Mouse (Mus musculus) erythroblast, adult 5-6 weeks (primary cell): ENCODE measurements around the gene Ttll8. TPM values are rescaled to one million over a fixed set of nuclear protein-coding genes. Genes with fewer than 3 reads are reported as not detected.

Experiments used
- ATAC-seq: replicated peaks from 2 replicates; pipeline ENCODE4 v1.8.0; 2016; ENCODE audit warnings: moderate number of reproducible peaks, mild to moderate bottlenecking, moderate TSS enrichment, inconsistent platforms; ENCODE audit not compliant: poor library complexity, low FRiP score, severe bottlenecking
- total RNA-seq, 2 experiments: library from RNA; stranded (forward) in 1 of 2; stranded (reverse) in 1 of 2; fragments of 150-400 nt in 1 of 2; fragments of 200-764, 138-1000 nt in 1 of 2; gene quantifications; 2 replicates each; pipeline versions ENCODE4 v1.2.3 to v1.2.4; 2015 to 2017; ENCODE audit warnings: low replicate concordance in 2 of 2

Ttll8 gene
- total RNA-seq, 2 experiments from 2014 or later, result not detected

DNA sequence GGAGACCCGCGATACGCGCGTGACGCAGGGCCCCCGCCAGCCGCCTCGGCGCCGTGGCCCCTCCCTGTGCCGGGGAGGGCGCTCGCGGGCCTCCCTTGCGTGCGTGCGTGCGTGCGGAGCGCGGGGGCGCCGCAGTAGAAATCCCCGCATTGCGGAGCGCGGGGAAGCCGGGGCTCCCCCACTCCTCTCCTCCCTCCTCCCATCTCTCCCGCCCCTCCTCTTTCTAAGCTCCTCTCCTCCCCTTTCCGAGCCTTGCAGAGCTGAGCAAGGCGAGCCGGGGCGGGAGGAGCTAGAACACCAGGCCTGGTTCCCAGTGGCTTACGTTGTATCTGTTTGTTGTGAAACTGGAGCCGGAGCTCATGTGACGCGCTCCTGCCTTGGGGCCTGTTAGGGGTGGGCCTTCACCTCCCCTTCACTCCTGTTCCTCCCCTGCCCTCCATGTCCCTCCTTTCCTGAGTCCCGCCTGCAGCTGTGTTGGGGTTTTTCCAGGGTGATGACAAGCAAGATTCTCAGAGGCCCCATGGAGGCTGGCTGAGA is 90.5 kb downstream of the Ttll8 start:
- ATAC-seq, result no peak

DNA sequence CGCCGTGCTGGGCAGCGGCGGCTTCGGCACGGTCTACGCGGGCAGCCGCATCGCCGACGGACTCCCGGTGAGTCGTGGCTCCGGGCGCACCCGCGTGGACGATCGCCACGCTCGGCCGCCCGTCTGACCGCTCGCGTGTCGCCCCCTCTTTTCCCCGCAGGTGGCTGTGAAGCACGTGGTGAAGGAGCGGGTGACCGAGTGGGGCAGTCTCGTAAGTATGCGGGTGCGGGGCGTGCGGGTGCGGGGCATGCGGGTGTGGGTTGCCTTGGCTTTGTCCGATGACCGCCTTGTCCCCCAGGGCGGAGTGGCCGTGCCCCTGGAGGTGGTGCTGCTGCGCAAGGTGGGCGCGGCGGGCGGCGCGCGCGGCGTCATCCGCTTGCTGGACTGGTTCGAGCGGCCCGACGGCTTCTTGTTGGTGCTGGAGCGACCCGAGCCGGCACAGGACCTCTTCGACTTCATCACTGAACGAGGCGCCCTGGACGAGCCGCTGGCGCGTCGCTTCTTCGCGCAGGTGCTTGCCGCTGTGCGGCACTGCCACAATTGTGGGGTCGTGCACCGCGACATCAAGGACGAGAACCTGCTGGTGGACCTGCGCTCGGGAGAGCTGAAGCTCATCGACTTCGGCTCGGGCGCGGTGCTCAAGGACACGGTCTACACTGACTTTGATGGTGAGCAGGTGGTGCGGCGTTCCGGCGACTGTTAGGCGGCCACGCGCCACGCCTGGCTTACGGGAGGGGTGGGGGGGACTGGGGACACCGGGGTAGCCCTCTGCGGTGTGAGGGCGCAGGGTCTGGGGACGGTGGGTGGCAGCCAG is 91.1 kb downstream of the Ttll8 start:
- no peak for ATAC-seq

DNA sequence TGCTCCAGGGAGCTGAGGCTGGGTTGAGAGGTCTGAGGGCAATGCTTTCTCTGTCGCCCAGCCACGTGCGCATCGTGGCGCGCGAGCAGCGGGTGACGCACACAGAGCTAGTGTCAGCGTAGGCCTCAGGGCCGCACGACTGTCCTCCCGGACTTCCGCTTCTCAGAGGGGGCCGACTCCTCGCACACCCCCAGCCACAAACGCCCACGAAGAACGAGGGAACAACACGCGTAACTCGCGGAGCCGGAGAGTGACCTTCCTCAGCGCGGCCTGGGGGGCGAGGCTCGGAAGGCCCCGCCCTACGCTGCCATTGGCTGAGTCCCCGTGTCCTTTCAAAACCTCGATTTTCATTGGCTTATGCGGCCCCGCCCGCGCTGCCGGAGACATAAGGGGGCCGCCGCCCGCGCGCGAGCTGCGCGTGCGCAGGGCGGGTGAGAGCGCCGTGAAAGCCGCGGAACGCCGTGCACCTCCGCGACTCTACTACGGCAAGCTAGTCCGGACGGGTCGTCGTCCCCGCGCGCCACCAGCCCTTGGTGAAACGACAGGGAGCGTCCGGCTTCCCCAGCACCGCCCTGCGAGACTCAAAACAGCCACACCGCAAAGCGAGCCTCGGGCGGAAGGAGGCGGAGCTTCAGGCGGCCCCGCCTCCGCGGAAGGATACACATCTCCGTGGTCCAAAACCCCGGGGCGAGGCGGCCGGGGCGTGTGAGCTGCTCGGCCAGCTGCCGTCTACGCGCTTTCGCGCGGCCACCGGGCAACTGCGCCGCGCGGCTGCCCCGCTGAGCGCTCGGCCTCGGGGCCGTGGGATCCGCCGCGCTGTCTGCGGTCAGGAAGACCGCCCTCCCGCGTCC is 92.2 kb downstream of the Ttll8 start, which contains the start of gene Pim3:
TSS of gene Pim3 (plus strand) at position 415 of the 851 bp plus-strand sequence.
- ATAC-seq, result peak; percentile 91

DNA sequence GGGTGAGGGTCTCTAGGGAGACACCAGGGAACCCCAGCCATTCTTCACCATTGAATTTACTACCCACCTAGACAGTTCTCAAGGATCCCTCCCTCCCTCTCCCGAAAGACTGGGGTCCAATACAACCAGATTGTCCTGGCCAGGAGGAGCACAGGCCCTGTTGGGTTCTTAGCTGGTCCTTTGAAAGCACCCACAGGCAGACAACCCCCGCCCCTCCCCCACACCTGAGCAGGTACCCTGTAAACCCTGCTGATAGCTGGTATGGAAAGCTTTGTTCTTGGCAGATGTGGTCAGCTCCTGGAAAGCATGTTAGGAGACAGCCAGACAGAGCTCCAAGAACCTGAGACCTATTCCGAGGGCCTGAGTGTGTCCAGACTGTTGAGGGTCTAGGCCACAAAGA is 93.4 kb downstream of the Ttll8 start:
- no peak for ATAC-seq

DNA sequence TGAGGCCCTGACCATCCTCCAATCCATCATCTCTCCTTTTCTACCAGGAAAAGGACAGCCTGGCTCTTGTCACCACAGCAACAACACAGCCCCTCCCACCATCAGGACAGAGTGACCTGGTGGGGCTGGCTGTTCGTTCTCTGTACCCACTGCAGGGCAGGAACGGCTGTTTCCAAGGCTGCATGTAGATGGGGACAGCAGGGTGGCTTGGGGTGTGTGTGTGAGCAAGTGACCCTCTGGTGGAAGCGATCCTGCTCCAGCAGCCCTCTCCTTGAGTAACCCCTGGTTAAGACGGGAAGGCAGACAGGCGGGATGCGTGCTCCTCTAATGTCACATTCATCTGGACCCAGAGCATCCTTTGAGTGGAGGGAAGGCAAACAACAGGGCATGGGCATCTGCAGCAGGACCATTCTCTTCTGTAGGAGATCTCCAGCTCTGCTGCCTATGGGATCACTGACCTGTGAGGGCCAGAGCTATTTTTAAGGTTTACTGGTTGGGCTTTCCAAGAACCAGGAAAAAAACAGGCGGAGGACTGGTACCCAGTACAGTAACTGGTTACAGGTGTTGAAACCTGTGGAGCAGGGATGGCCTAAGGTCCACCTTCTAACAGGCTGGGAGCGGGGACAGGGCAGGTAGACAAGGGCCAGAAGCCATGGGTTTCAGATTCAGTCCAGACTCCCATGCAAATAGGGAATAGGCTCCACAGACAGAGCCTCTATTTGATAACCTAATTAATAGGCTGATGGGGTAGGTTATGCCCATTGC is 94.8 kb downstream of the Ttll8 start:
- ATAC-seq, result no peak

DNA sequence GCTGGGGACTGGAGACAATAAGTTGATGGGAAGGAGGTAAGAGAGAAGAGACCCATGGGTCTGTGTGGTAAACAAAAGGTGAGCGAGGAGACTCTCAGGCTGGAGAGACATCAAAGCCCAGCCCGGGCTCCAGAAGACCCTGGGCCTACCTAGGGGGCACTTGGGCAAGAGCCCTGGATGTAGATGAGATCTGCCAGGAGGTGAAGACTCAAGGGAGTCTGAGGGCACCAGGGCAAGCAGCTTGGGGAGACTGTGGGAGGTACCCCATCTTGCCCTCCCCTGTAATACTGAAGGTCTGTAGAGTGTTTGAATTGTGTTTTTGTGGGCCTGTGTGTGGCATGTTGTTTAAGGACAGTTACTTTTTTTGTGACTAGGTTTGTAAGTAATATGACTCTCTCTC is 95.5 kb downstream of the Ttll8 start:
- no peak for ATAC-seq

DNA sequence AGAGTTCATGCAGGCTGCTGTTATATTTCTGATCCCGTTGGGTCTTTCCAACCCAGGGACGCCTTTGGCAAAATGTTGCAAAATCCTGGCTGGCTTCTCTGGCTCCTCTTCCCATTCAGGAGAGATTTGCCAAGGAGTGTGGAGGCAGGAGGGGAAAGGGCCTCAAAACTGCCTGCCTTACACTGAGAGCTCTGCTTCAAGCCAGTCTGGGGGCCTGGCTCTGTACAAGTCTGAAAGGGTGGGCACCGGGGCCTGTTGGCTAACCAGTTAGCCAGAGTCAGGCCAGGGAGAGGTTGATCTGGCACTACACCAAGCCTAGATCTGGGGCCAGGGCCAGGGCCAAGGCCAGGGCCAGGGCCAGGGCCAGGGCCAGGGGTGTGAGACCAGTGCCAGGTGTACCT is 96.1 kb downstream of the Ttll8 start:
- no peak for ATAC-seq

DNA sequence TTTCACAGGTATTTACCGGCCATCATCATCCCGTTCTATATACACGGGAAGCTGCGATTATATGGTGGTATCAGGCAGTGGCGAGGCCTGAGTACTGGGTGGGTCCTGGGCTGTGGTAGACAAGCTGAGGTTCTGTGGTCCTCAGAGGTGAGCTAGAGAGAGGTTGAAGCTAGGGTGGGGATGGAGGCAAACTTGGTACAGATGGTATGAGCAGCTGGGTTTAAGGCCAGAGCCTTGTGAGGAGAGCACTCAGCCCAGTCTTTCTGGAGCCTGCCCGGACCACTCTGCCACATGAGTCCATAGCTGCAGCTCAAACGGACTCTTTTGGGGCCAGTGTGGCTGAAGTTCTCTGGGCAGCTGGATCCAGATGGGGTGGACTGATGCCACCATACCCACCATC is 96.9 kb downstream of the Ttll8 start:
- no peak for ATAC-seq

DNA sequence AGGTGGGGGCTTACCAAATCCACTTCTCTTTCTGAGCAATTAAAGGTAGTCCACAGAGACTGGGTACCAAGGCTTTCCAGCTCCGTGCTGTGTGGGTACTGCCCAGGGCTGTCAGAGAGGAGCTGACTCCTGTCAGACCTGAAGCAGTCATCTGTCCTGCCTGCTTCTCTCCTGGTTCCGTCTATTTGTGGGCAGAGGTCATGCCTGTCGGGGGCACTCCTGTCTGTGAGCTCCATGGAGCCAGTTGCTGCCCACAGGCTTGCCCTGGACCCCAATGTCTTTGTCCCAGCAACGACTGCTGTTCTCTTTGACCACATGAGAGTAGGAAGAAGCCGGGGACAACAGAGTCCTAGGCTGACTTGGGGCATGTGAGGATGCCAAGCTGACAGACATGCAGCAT is 97.6 kb downstream of the Ttll8 start:
- ATAC-seq, result no peak

DNA sequence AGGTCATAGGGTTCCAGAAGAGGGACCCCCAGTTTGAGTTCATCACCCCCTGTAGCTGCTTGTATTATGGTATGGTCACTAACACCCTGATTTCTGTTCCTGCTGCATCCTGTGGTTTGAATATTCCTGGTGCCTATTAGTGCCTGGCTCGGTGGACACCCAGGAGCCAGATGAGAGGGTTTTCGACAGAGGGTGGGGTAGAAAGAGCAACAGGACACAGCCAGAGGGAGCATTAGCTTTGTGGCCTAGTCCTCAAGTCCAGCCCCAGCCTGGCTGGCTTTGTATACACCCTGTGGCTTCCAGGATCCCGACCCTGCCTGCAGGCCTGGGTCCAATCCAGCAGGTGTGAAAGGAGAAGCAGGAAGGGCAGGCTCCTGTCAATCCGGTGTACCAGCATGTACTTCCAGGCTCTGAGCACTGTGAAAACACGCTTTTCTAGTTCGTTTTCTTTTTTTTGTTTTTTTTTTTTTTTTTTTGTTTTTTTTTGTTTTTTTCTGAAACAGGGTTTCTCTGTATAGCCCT is 98.3 kb downstream of the Ttll8 start:
- no peak for ATAC-seq

DNA sequence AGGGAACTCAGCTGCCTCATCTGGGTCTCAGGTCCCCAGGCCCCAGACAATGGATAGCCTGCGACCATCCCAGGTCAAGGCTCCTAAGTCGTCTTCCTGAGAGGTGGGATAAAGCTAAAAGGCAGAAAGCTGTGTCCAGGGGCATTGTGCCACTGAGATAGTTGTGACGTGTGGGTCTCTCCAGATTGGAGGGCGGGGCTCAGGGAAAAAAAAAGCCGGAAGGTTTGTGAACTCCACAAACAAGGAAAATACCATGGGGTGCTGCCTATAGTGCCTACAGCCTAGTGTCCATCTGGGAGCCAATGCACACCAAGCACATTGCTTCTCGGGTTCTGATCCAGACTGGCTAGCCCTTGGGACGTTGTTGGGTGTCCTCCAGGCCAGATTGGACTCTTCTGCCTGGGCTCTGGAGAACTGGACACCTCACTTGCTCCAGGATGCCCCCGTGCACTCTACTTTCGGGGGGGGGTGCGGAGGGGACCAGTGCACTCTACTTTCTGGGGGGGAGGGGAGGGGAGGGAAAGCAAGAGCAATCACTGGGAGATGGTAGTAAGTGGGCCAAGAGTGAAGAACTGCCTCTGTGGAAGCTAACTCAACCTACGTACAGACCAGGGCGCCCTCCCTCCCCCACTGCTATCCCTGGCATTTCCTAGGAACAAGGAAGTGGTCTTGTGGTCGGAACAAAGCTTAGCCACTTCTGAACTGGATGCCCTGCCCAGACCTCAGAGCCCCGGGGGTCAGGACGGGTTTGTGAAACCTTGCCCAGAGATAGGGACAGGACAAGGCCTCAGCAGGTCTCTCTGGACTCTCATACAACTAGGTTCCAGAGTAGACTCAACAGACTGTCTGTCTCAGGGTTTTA is 99.0 kb downstream of the Ttll8 start:
- no peak for ATAC-seq

DNA sequence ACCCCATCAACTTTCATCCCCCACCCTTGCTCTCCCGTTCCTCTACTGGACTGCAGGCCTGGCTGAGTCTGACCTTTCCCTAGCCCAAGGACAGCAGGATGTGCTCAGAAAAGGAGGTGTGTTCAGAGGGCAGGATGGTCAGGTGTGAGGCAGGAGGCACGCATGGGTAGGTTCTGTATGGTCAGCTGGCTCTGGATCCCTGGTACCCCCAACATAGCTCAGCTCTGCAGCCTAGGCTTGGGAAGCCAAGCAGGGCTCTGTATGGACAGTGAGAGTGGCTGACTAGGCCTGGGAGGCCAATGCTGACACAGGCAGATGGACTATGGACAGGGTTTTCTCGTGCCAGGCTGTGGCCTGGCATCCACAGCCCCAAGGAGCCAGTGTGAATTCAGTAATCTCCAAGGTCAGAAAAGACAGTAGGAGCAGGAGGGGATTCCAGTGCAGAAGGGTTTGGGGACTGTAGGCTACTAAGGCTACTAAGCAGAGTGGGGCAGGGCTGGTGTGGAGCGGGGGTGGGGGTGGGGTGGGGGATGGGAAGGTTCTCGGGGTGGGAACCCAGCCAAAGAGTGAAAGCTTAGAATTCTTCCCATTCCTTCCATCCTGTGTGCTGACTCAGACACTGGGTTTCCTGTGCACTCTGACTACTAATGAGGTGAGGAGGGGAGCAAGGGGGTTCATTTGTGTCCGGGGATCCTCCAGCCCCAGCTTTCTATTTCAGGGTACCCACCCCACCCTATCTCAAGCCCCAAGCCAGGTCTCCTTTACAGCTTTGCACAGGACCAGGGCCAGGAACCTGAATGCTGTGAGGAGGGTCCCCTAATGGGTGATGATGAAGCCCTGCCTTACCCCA is 99.9 kb downstream of the Ttll8 start:
- no peak for ATAC-seq

DNA sequence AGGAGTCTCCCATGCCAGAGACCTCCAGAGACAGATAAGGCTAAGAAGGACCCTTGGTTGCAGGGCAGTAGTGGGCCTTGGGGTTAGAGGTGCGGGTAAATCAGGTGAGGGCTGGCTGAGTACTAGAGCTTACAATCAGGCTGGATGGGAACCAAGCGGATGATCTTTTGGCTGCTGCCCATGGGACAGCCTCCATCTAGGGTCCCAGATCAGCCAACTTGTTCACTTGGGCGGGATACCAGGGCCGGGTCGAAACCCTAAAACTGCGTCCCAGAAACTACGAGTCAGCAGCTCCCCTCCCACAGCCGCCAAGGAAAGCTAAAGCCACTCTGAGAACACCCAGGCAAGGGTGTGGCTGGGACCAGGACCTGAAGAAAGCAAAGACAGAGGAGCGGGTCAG is 101.1 kb downstream of the Ttll8 start:
- ATAC-seq, result no peak

DNA sequence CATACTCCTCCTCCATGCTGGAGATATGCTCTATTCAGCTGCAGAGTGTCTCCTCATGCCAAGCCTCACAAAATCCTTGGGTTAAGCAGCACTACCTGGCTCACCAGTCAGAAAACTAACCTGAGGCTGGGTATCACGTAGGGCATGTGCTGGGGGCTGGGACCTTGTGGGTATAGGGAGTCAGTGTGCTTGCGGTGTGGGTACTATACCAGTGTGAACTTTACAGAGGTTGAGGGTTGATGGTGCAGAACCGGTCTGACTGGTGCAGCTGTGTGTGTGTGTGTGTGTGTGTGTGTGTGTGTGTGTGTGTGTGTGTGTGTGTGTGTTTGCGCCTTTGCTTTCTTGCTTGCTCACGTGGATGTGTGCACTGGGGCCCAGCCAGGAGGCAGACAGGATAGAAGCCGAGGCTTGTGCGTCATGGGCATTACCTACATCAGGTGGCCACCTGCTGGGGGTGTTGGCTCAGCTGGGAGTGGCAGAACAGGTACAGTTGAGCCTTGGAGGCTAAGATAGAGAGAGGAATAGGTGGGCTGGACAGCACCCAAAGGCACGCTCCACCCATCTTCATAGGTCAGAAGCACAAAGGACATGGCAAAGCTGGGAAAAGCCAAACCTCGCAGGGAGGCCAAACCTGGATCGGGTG is 102.6 kb downstream of the Ttll8 start:
- no peak for ATAC-seq

DNA sequence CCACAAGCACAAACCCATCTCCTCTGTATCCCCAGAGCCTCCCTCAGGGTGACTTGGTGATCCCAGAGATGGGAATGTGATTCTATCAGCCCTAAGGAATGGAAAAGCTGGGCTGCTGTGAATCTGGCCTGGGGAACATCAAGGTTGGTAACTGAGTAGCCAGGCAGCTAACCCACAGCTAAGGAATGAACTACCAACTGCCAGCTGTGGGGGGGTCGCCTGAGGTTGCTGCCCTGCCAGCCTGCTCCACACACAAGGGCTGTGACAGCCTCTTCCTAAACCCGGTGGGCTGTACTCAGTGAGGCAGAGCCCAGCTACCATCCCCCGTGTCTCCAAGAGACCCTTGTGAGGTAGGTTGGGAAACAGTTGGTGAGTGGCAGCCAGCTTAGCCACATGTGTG is 103.1 kb downstream of the Ttll8 start:
- ATAC-seq, result no peak

DNA sequence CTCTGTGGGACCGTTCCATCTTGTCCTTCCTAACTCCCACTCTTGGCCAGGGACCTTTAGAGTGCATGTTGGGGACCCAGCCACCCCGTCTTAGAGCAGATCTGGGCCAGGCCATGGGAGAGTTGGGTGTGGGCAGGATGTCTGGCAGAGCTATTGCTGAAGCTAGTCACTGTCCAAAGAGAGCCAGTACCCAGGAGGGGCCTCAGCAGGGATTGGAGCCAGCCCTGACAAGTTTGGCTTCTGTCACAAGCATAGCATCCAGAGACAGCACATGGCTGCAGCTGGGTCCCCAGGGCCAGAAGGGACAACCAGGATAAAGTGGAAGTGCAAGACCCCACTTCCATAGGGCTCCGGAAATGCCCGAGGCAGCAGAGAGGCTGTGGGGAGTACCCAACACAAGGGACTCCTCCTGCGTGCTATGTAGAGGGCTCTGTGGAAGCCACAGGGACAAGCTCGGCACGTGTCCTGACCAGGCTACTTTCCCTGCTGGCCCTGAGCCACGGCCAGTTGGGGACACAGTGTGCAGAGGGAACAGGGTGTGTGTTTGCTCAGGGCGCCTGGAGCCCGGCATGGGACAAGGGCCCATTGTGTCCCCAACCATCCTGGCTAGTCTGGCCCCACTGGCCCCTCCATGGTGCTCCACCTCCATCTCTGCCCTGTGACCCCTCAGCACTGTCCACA is 103.9 kb downstream of the Ttll8 start:
- no peak for ATAC-seq

DNA sequence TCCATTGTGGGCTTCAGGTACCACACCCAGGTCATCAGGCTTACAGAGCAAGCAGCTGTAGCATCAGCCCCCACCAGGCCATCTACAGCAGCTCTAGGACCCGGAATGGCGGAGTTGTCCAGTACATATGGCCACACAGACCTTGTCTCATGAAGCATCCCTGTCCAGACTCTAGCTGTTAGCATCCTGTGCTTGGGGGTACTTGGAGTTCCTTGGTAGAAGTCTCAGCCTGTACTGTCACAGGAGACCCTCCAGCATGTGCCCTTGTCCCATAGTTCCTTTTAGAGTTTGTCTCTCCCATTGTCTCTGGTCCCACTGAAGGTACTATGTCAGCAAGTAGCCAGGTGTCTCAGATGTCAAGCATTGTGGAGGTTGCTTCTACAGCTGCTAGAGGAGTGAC is 104.6 kb downstream of the Ttll8 start:
- ATAC-seq, result no peak
